Mouse (Mus musculus) stomach, postnatal 0 days (tissue): Measurements from ENCODE around the gene Dap. TPM values are rescaled to one million over a fixed set of nuclear protein-coding genes. Genes with fewer than 3 reads are reported as not detected.

Source experiments
- ATAC-seq: fragments of 200-750 bp; cut with Nextera tagmentation; 2 replicates; pipeline ENCODE4 v1.8.0; 2017; ENCODE audit not compliant: low FRiP score, low TSS enrichment
- DNase-seq: peaks from one replicate; pipeline ENCODE4 v3.0.0-alpha.2; 2016; ENCODE audit warnings: low spot score
- H3K27ac ChIP-seq: fragments of 300-500 bp; sonication (generic); replicated peaks from 2 replicates; pipeline ENCODE4 v1.5.1; 2014; ENCODE audit warnings: mild to moderate bottlenecking, control low read depth
- H3K27me3 ChIP-seq: fragments of 300-500 bp; sonication (generic); 2 replicates; pipeline ENCODE4 v1.6.1; 2014; ENCODE audit warnings: low read length; ENCODE audit not compliant: control insufficient read depth, insufficient read depth
- H3K36me3 ChIP-seq: fragments of 300-500 bp; sonication (generic); 2 replicates; pipeline ENCODE4 v1.6.1; 2014; ENCODE audit warnings: low read length, mixed read lengths; ENCODE audit not compliant: control insufficient read depth, insufficient read depth
- H3K4me1 ChIP-seq: fragments of 300-500 bp; sonication (generic); replicated peaks from 2 replicates; pipeline ENCODE4 v1.6.1; 2014; ENCODE audit warnings: antibody characterized with exemption; ENCODE audit not compliant: control insufficient read depth, insufficient read depth
- H3K4me2 ChIP-seq: fragments of 300-500 bp; sonication (generic); replicated peaks from 2 replicates; pipeline ENCODE4 v1.6.1; 2014; ENCODE audit warnings: low read depth, mild to moderate bottlenecking, control low read depth, moderate library complexity
- H3K4me3 ChIP-seq: fragments of 300-500 bp; sonication (generic); 2 replicates; pipeline ENCODE4 v1.5.1; 2014; ENCODE audit warnings: low read depth, low read length, control low read depth
- H3K9ac ChIP-seq: fragments of 300-500 bp; sonication (generic); 2 replicates; pipeline ENCODE4 v1.6.1; 2014; ENCODE audit warnings: mild to moderate bottlenecking, low read length, control low read depth, mixed read lengths
- H3K9me3 ChIP-seq: fragments of 300-500 bp; sonication (generic); 2 replicates; pipeline ENCODE4 v1.6.1; 2016; ENCODE audit warnings: low read length; ENCODE audit not compliant: control insufficient read depth
- CTCF ChIP-seq: IDR thresholded peaks from 2 replicates; pipeline ENCODE4 v1.5.1; 2016; ENCODE audit warnings: antibody characterized with exemption, low read depth, mild to moderate bottlenecking, moderate library complexity
- EP300 ChIP-seq: optimal IDR thresholded peaks from 2 replicates; pipeline ENCODE3; 2016; ENCODE audit warnings: antibody characterized with exemption
- WGBS: fragments of 180-500 bp; shearing (Covaris S2); extraction: QIAGEN DNeasy Blood & Tissue Kit; methylation state at CpG from one replicate; pipeline ENCODE4 v1.1.7; 2014; 5-methylcytosine and 5-hydroxymethylcytosine counted together
- polyA plus RNA-seq: library from polyadenylated mRNA; unstranded; fragments of >200 nt; fragmentation: Nextera tagmentation; extraction: Ambion mirVana; gene quantifications from 2 replicates; pipeline ENCODE4 v1.2.1, GENCODE M21; 2015

The Dap gene
- polyA plus RNA-seq, 1 experiment from 2014 or later, result 120 TPM

- Histone ChIP-seq H3K4me3 (no peak overlapping the region), H3K9ac (no peak overlapping the region), H3K36me3 (no peaks in the 10 kb centered on the region), H3K27me3 (no peaks in the 10 kb centered on the region), H3K4me2 (no peak overlapping the region), H3K27ac (no peak overlapping the region), H3K4me1 (no peaks in the 10 kb centered on the region), H3K9me3 (no peaks in the 10 kb centered on the region)
- ATAC-seq (no peak), DNase-seq (no peak)
- no peak for TF ChIP-seq CTCF
- no peak for TF ChIP-seq EP300
- 53% methylated on average over 6 of the region's 6 CpGs for WGBS
Observed at GRCm38 (mm10) chr15:31305181-31305580, 81.1 kb downstream of the Dap start.

GRCm38 (mm10) chr15:31306726-31307125, 82.6 kb downstream of the Dap start:
- H3K4me1 ChIP-seq, result no peaks in the 10 kb centered on the region
- ATAC-seq, result no peak
- no peak for DNase-seq
- H3K9me3 ChIP-seq, result no peaks in the 10 kb centered on the region
- no peak overlapping the region for H3K9ac ChIP-seq
- no peak overlapping the region for H3K27ac ChIP-seq
- no peaks in the 10 kb centered on the region for H3K27me3 ChIP-seq
- no peak for TF ChIP-seq CTCF
- TF ChIP-seq EP300, result no peak
- 83% methylated on average over 4 of the region's 4 CpGs for WGBS
- H3K4me3 ChIP-seq, result no peak overlapping the region
- no peak overlapping the region for H3K4me2 ChIP-seq
- H3K36me3 ChIP-seq, result no peaks in the 10 kb centered on the region

- Histone ChIP-seq H3K4me2 (no peak overlapping the region), H3K9me3 (no peaks in the 10 kb centered on the region), H3K36me3 (no peaks in the 10 kb centered on the region), H3K27ac (no peak overlapping the region), H3K27me3 (no peaks in the 10 kb centered on the region), H3K9ac (no peak overlapping the region), H3K4me3 (no peak overlapping the region), H3K4me1 (no peaks in the 10 kb centered on the region)
- DNase-seq, result peak; percentile 27
- 64% methylated on average over 15 of the region's 15 CpGs for WGBS
- ATAC-seq, result no peak
- TF ChIP-seq EP300 (no peak), CTCF (peak; percentile 57)
Observed at GRCm38 (mm10) chr15:31309526-31309925, 85.4 kb downstream of the Dap start.

GRCm38 (mm10) chr15:31312001-31312400, 87.9 kb downstream of the Dap start:
- Histone ChIP-seq H3K9ac (no peak overlapping the region), H3K9me3 (no peaks in the 10 kb centered on the region), H3K27ac (no peak overlapping the region), H3K4me1 (no peaks in the 10 kb centered on the region), H3K27me3 (no peaks in the 10 kb centered on the region), H3K36me3 (no peaks in the 10 kb centered on the region), H3K4me3 (no peak overlapping the region), H3K4me2 (no peak overlapping the region)
- TF ChIP-seq EP300 (no peak), CTCF (no peak)
- WGBS, result 55% methylated on average over 2 of the region's 2 CpGs
- no peak for DNase-seq
- no peak for ATAC-seq

GRCm38 (mm10) chr15:31315630-31316231, 91.6 kb downstream of the Dap start:
- Histone ChIP-seq H3K4me1 (no peaks in the 10 kb centered on the region), H3K9ac (no peak overlapping the region), H3K4me3 (no peak overlapping the region), H3K36me3 (no peaks in the 10 kb centered on the region), H3K27ac (no peak overlapping the region), H3K27me3 (no peaks in the 10 kb centered on the region), H3K4me2 (no peak overlapping the region), H3K9me3 (no peaks in the 10 kb centered on the region)
- 8% methylated on average over 5 of the region's 5 CpGs for WGBS
- peak; percentile 91 for TF ChIP-seq CTCF
- TF ChIP-seq EP300, result no peak
- peak; percentile 77 for ATAC-seq
- DNase-seq, result peak; percentile 80

GRCm38 (mm10) chr15:31317056-31317805, 93.1 kb downstream of the Dap start:
- no peak for ATAC-seq
- H3K4me3 ChIP-seq, result no peak overlapping the region
- no peak for TF ChIP-seq EP300
- TF ChIP-seq CTCF, result no peak

More at GRCm38 (mm10) chr15:31317056-31317805, 93.1 kb downstream of the Dap start:
- no peak overlapping the region for H3K27ac ChIP-seq
- H3K9me3 ChIP-seq, result no peaks in the 10 kb centered on the region
- H3K27me3 ChIP-seq, result no peaks in the 10 kb centered on the region
- 97% methylated on average over 3 of the region's 3 CpGs for WGBS
- no peak for DNase-seq
- H3K4me1 ChIP-seq, result no peaks in the 10 kb centered on the region
- H3K36me3 ChIP-seq, result no peaks in the 10 kb centered on the region
- no peak overlapping the region for H3K4me2 ChIP-seq
- no peak overlapping the region for H3K9ac ChIP-seq
